Mouse (Mus musculus) lung, embryonic 15.5 days (tissue): ENCODE measurements around the gene Gm15097. TPM values are rescaled to one million over a fixed set of nuclear protein-coding genes. Genes with fewer than 3 reads are reported as not detected.
"Not testable (repeated sequence)": the region's sequence is repeated elsewhere in the genome, so short reads cannot be mapped to it uniquely, and the experiment has no call there.

Source experiments
- ATAC-seq: fragments of 200-750 bp; cut with Nextera tagmentation; 2 replicates; pipeline ENCODE4 v1.8.0; 2017; ENCODE audit warnings: moderate number of reproducible peaks, borderline replicate concordance; ENCODE audit not compliant: low FRiP score, low TSS enrichment; ENCODE audit errors: extremely low read depth
- H3K27ac ChIP-seq: fragments of 300-500 bp; sonication (generic); 2 replicates; pipeline ENCODE4 v1.5.1; 2015; ENCODE audit warnings: moderate library complexity, mild to moderate bottlenecking, inconsistent platforms
- H3K27me3 ChIP-seq: fragments of 300-500 bp; sonication (generic); 2 replicates; pipeline ENCODE4 v1.6.1; 2015; ENCODE audit warnings: inconsistent platforms
- H3K36me3 ChIP-seq: fragments of 300-500 bp; sonication (generic); 2 replicates; pipeline ENCODE4 v1.6.1; 2015; ENCODE audit warnings: inconsistent platforms
- H3K4me1 ChIP-seq: fragments of 300-500 bp; sonication (generic); 2 replicates; pipeline ENCODE4 v1.6.1; 2015; ENCODE audit warnings: inconsistent platforms
- H3K4me2 ChIP-seq: fragments of 300-500 bp; sonication (generic); 2 replicates; pipeline ENCODE4 v1.6.1; 2015; ENCODE audit warnings: inconsistent platforms, mild to moderate bottlenecking, moderate library complexity
- H3K4me3 ChIP-seq: fragments of 300-500 bp; sonication (generic); 2 replicates; pipeline ENCODE4 v1.5.1; 2015; ENCODE audit warnings: mild to moderate bottlenecking, inconsistent platforms
- H3K9ac ChIP-seq: fragments of 300-500 bp; sonication (generic); 2 replicates; pipeline ENCODE4 v1.6.1; 2015; ENCODE audit warnings: inconsistent platforms
- H3K9me3 ChIP-seq: fragments of 300-500 bp; sonication (generic); 2 replicates; pipeline ENCODE4 v1.6.1; 2016; ENCODE audit warnings: inconsistent platforms
- WGBS: fragments of 180-500 bp; shearing (Covaris S2); methylation state at CpG from one replicate; pipeline ENCODE4 v1.1.7; 2015; 5-methylcytosine and 5-hydroxymethylcytosine counted together
- polyA plus RNA-seq: library from polyadenylated mRNA; unstranded; fragments of >200 nt; fragmentation: Nextera tagmentation; extraction: Ambion mirVana; gene quantifications from 2 replicates; pipeline ENCODE4 v1.2.1, GENCODE M21; 2015

Gene Gm15097
- not detected in 2 replicates for polyA plus RNA-seq

- WGBS = no CpG with 5 or more reads among the region's 6 CpGs
- not testable (repeated sequence) for H3K36me3 ChIP-seq, H3K9me3 ChIP-seq, H3K27ac ChIP-seq, H3K9ac ChIP-seq, H3K4me3 ChIP-seq, ATAC-seq, H3K27me3 ChIP-seq, H3K4me2 ChIP-seq, H3K4me1 ChIP-seq
These were observed at the start of gene Gm15097 for GRCm38 (mm10) chrX:149784173-149784572. Gene Gm15097, plus strand, starts transcription at chrX:149784473.

- not testable (repeated sequence) for H3K27me3 ChIP-seq, H3K9ac ChIP-seq, H3K36me3 ChIP-seq, H3K4me2 ChIP-seq, H3K27ac ChIP-seq, H3K4me1 ChIP-seq, ATAC-seq, H3K9me3 ChIP-seq, H3K4me3 ChIP-seq
- 43% methylated on average over 4 of the region's 4 CpGs for WGBS
These were observed 21.4 kb upstream of the Gm15097 start for GRCm38 (mm10) chrX:149762853-149763252.

DNA sequence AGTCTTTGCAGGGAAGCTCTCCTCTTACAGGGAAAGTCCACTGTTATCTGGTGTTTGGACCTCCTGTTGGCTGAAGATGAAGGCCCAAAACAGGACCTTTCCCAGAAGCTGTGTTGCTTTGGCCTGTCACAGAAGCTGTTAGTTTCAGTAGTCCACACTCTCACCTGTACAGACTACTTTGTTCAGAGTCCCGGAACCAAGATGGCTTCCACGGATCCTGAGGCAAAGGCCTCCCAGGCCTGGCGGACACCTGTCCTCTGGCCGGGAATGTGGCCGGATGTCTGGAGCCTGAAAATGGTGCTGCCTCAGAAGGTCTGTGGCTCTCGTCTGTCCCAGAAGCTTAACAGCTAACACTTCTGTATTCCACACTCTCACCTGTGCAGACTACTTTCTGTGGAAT lies 26.9 kb downstream of the Gm15097 start:
- not testable (repeated sequence) for H3K9ac ChIP-seq, H3K27me3 ChIP-seq, H3K9me3 ChIP-seq, H3K4me1 ChIP-seq, H3K27ac ChIP-seq, H3K36me3 ChIP-seq, H3K4me2 ChIP-seq, H3K4me3 ChIP-seq, ATAC-seq
- WGBS = 93% methylated on average over 6 of the region's 6 CpGs

Other genes starting within 250 kb of the Gm15097 start
- gene Gm10439, start 189.9 kb upstream of the Gm15097 start, polyA plus RNA-seq = not detected in 2 replicates
- gene Gm15091, start 157.2 kb downstream of the Gm15097 start, polyA plus RNA-seq = not detected in 2 replicates